Mouse (Mus musculus): ENCODE measurements at regions not wholly inside any gene's neighbourhood (a gene's known extent, or its start where the extent isn't known, plus 50 kb on each side); places are given as distances from the start of the nearest gene placed in this dataset.

- 96% methylated on average over 2 of the region's 2 CpGs for WGBS
- Histone ChIP-seq H3K4me1 (ENCODE audit: control insufficient read depth, insufficient read depth, insufficient read length, low read length) (no peaks in the 10 kb centered on the region), H3K4me3 (ENCODE audit: low read depth, low read length) (no peak overlapping the region), H3K27me3 (ENCODE audit: control insufficient read depth, insufficient read depth, low read length) (no peaks in the 10 kb centered on the region), H3K36me3 (ENCODE audit: control insufficient read depth, insufficient read depth, low read length) (no peaks in the 10 kb centered on the region), H3K27ac (ENCODE audit: insufficient read depth, low read depth, low read length) (no peak overlapping the region)
- TF ChIP-seq POLR2A (IDR thresholded peaks at IDR 0.05; ENCODE audit: low read depth, low read length): no peak
- TF ChIP-seq CTCF (IDR thresholded peaks at IDR 0.05; ENCODE audit: extremely low read depth, insufficient read length, insufficient replicate concordance, low read depth, low read length): no peak
Observed at GRCm38 (mm10) chr10:111845946-111846345, 126.5 kb upstream of the Krr1 start.

- Histone ChIP-seq H3K4me1 (ENCODE audit: control insufficient read depth, insufficient read depth, insufficient read length, low read length) (peaks cover 2% of the 10 kb centered on the region; the same call in 1 of the 2 replicates), H3K27me3 (ENCODE audit: control insufficient read depth, insufficient read depth, low read length) (no peaks in the 10 kb centered on the region), H3K4me3 (ENCODE audit: low read depth, low read length) (no peak overlapping the region), H3K27ac (ENCODE audit: insufficient read depth, low read depth, low read length) (no peak overlapping the region), H3K36me3 (ENCODE audit: control insufficient read depth, insufficient read depth, low read length) (no peaks in the 10 kb centered on the region)
- WGBS: 79% methylated on average over 5 of the region's 5 CpGs
- TF ChIP-seq POLR2A (IDR thresholded peaks at IDR 0.05; ENCODE audit: low read depth, low read length) (no peak), CTCF (IDR thresholded peaks at IDR 0.05; ENCODE audit: extremely low read depth, insufficient read length, insufficient replicate concordance, low read depth, low read length) (no peak)
Observed at GRCm38 (mm10) chr10:111854254-111854653, 118.2 kb upstream of the Krr1 start.

GRCm38 (mm10) chr10:111855496-111855895 is 117.0 kb upstream of the Krr1 start:
- H3K36me3 ChIP-seq (ENCODE audit: control insufficient read depth, insufficient read depth, low read length): no peaks in the 10 kb centered on the region
- no peaks in the 10 kb centered on the region for H3K27me3 ChIP-seq (ENCODE audit: control insufficient read depth, insufficient read depth, low read length)
- H3K4me1 ChIP-seq (ENCODE audit: control insufficient read depth, insufficient read depth, insufficient read length, low read length): peaks cover 2% of the 10 kb centered on the region; the same call in 1 of the 2 replicates
- no peak overlapping the region for H3K27ac ChIP-seq (ENCODE audit: insufficient read depth, low read depth, low read length)
- no peak overlapping the region for H3K4me3 ChIP-seq (ENCODE audit: low read depth, low read length)
- WGBS: 79% methylated on average over 18 of the region's 18 CpGs
- TF ChIP-seq POLR2A (IDR thresholded peaks at IDR 0.05; ENCODE audit: low read depth, low read length): no peak
- no peak for TF ChIP-seq CTCF (IDR thresholded peaks at IDR 0.05; ENCODE audit: extremely low read depth, insufficient read length, insufficient replicate concordance, low read depth, low read length)

GRCm38 (mm10) chr10:111858403-111858802 is 114.1 kb upstream of the Krr1 start:
- WGBS: 22% methylated on average over 6 of the region's 6 CpGs
- no peaks in the 10 kb centered on the region for H3K27me3 ChIP-seq (ENCODE audit: control insufficient read depth, insufficient read depth, low read length)
- no peak for TF ChIP-seq POLR2A (IDR thresholded peaks at IDR 0.05; ENCODE audit: low read depth, low read length)
- TF ChIP-seq CTCF (IDR thresholded peaks at IDR 0.05; ENCODE audit: extremely low read depth, insufficient read length, insufficient replicate concordance, low read depth, low read length): no peak

GRCm38 (mm10) chr10:111865286-111865830 is 107.1 kb upstream of the Krr1 start:
- Histone ChIP-seq H3K4me1 (ENCODE audit: control insufficient read depth, insufficient read depth, insufficient read length, low read length) (no peaks in the 10 kb centered on the region), H3K4me3 (ENCODE audit: low read depth, low read length) (no peak overlapping the region), H3K27ac (ENCODE audit: insufficient read depth, low read depth, low read length) (no peak overlapping the region), H3K36me3 (ENCODE audit: control insufficient read depth, insufficient read depth, low read length) (no peaks in the 10 kb centered on the region), H3K27me3 (ENCODE audit: control insufficient read depth, insufficient read depth, low read length) (no peaks in the 10 kb centered on the region)
- TF ChIP-seq CTCF (IDR thresholded peaks at IDR 0.05; ENCODE audit: extremely low read depth, insufficient read length, insufficient replicate concordance, low read depth, low read length): no peak
- 88% methylated on average over 8 of the region's 8 CpGs for WGBS

More at GRCm38 (mm10) chr10:111858403-111858802, 114.1 kb upstream of the Krr1 start:
- Histone ChIP-seq H3K27ac (ENCODE audit: insufficient read depth, low read depth, low read length) (no peak overlapping the region), H3K4me3 (ENCODE audit: low read depth, low read length) (no peak overlapping the region), H3K4me1 (ENCODE audit: control insufficient read depth, insufficient read depth, insufficient read length, low read length) (peaks cover 2% of the 10 kb centered on the region; the same call in 1 of the 2 replicates), H3K36me3 (ENCODE audit: control insufficient read depth, insufficient read depth, low read length) (no peaks in the 10 kb centered on the region)

- no peaks in the 10 kb centered on the region for H3K4me1 ChIP-seq (ENCODE audit: control insufficient read depth, insufficient read depth, insufficient read length, low read length)
- WGBS: 88% methylated on average over 6 of the region's 6 CpGs
- H3K36me3 ChIP-seq (ENCODE audit: control insufficient read depth, insufficient read depth, low read length): no peaks in the 10 kb centered on the region
- TF ChIP-seq POLR2A (IDR thresholded peaks at IDR 0.05; ENCODE audit: low read depth, low read length): no peak
- TF ChIP-seq CTCF (IDR thresholded peaks at IDR 0.05; ENCODE audit: extremely low read depth, insufficient read length, insufficient replicate concordance, low read depth, low read length): no peak
- H3K27ac ChIP-seq (ENCODE audit: insufficient read depth, low read depth, low read length): no peak overlapping the region
- H3K27me3 ChIP-seq (ENCODE audit: control insufficient read depth, insufficient read depth, low read length): no peaks in the 10 kb centered on the region
- no peak overlapping the region for H3K4me3 ChIP-seq (ENCODE audit: low read depth, low read length)
Observed at GRCm38 (mm10) chr10:111867102-111867501, 105.4 kb upstream of the Krr1 start.

- TF ChIP-seq POLR2A (IDR thresholded peaks at IDR 0.05; ENCODE audit: low read depth, low read length): no peak
- no peak for TF ChIP-seq CTCF (IDR thresholded peaks at IDR 0.05; ENCODE audit: extremely low read depth, insufficient read length, insufficient replicate concordance, low read depth, low read length)
- H3K4me1 ChIP-seq (ENCODE audit: control insufficient read depth, insufficient read depth, insufficient read length, low read length): no peaks in the 10 kb centered on the region
- WGBS: 64% methylated on average over 6 of the region's 6 CpGs
Observed at GRCm38 (mm10) chr10:111867538-111867937, 104.9 kb upstream of the Krr1 start.

More at GRCm38 (mm10) chr10:111867538-111867937, 104.9 kb upstream of the Krr1 start:
- Histone ChIP-seq H3K36me3 (ENCODE audit: control insufficient read depth, insufficient read depth, low read length) (no peaks in the 10 kb centered on the region), H3K4me3 (ENCODE audit: low read depth, low read length) (no peak overlapping the region), H3K27ac (ENCODE audit: insufficient read depth, low read depth, low read length) (no peak overlapping the region), H3K27me3 (ENCODE audit: control insufficient read depth, insufficient read depth, low read length) (no peaks in the 10 kb centered on the region)

Measured in small intestine, adult 2 months (tissue).